29 mouse cellular contexts compared by ENCODE assay signal in genomic region chr6:136210442-136210841, GRCm38 (mm10). TPM values are rescaled to one million over a fixed set of nuclear protein-coding genes. Genes with fewer than 3 reads are reported as not detected.
DNase-seq lines count a peak whose midpoint lies in the region; ATAC-seq and TF ChIP-seq lines count a peak whose summit lies in the region.
"Had no signal": no experiment of that assay in that cellular context is flagged by ENCODE, and none has a peak within 500 bp of the region (broad histone marks: within the 10 kb centered on the region; RNA-seq: fewer than 3 reads in every experiment).

No protein-coding gene starts in this region.

- H3K79me2 ChIP-seq in liver, adult 2 months (ENCODE audit: control insufficient read depth, insufficient read depth, low read length): no peaks in the 10 kb centered on the region

- peak; percentile 1 for DNase-seq in forebrain, embryonic 14.5 days (ENCODE audit: low spot score)
- peak; percentile 21 for DNase-seq in liver, adult 2 months (ENCODE audit: extremely low read depth, low read depth, low spot score)
- DNase-seq in liver, postnatal 0 days: no peak
- DNase-seq: adrenal gland, adult 8-10 months; adrenal gland, postnatal 14 days; adrenal gland, postnatal 36 days; B cell, adult 2 months; cerebellum, adult 11 months; cerebellum, adult 18-20 months; cerebellum, adult 8-10 months; cerebellum, adult 9-11 months; cerebellum, postnatal 14 days; cerebellum, postnatal 36 days; embryo, embryonic 11 days had no signal

- H3K36me3 ChIP-seq in forebrain, embryonic 14.5 days (ENCODE audit: control insufficient read depth, insufficient read depth, low read length): no peaks in the 10 kb centered on the region
- H3K36me3 ChIP-seq in forebrain, embryonic 13.5 days (ENCODE audit: poor library complexity, severe bottlenecking): no peaks in the 10 kb centered on the region
- no peaks in the 10 kb centered on the region for H3K36me3 ChIP-seq in liver, adult 2 months (ENCODE audit: control insufficient read depth, insufficient read depth, low read length)
- H3K36me3 ChIP-seq in liver, postnatal 0 days (replicated peaks; ENCODE audit: insufficient read depth, low read length): no peaks in the 10 kb centered on the region
- no peaks in the 10 kb centered on the region for H3K36me3 ChIP-seq in neural tube, embryonic 14.5 days (ENCODE audit: control insufficient read depth, insufficient read depth, low read length)
- H3K36me3 ChIP-seq in neural tube, embryonic 15.5 days: no peaks in the 10 kb centered on the region
- H3K36me3 ChIP-seq: embryonic facial prominence, embryonic 13.5 days; embryonic facial prominence, embryonic 15.5 days; forebrain, embryonic 10.5 days; forebrain, embryonic 12.5 days; G1E had no signal

- H3K9me3 ChIP-seq in forebrain, embryonic 14.5 days (replicated peaks; ENCODE audit: control insufficient read depth, low read length): no peaks in the 10 kb centered on the region
- H3K9me3 ChIP-seq in forebrain, embryonic 13.5 days (replicated peaks): no peaks in the 10 kb centered on the region
- no peaks in the 10 kb centered on the region for H3K9me3 ChIP-seq in liver, postnatal 0 days (ENCODE audit: low read length)
- H3K9me3 ChIP-seq in neural tube, embryonic 14.5 days (ENCODE audit: control insufficient read depth, low read length): no peaks in the 10 kb centered on the region
- H3K9me3 ChIP-seq in neural tube, embryonic 15.5 days (replicated peaks): no peaks in the 10 kb centered on the region
- H3K9me3 ChIP-seq: embryonic facial prominence, embryonic 13.5 days; embryonic facial prominence, embryonic 15.5 days; forebrain, embryonic 10.5 days; forebrain, embryonic 12.5 days had no signal

- no peak overlapping the region for H3K9ac ChIP-seq in forebrain, embryonic 14.5 days (ENCODE audit: low read length)
- no peak overlapping the region for H3K9ac ChIP-seq in forebrain, embryonic 13.5 days
- H3K9ac ChIP-seq in liver, adult 2 months (ENCODE audit: low read depth, low read length): no peak overlapping the region
- H3K9ac ChIP-seq in liver, postnatal 0 days (replicated peaks): no peak overlapping the region
- no peak overlapping the region for H3K9ac ChIP-seq in neural tube, embryonic 14.5 days (replicated peaks; ENCODE audit: low read depth, low read length)
- H3K9ac ChIP-seq in neural tube, embryonic 15.5 days (replicated peaks): no peak overlapping the region
- H3K9ac ChIP-seq: embryonic facial prominence, embryonic 13.5 days; embryonic facial prominence, embryonic 15.5 days; forebrain, embryonic 12.5 days had no signal

- WGBS in forebrain, embryonic 14.5 days: 46% methylated on average over 3 of the region's 3 CpGs
- 58% methylated on average over 3 of the region's 3 CpGs for WGBS in forebrain, embryonic 13.5 days
- 85% methylated on average over 3 of the region's 3 CpGs for WGBS in liver, adult 2 months
- 69% methylated on average over 3 of the region's 3 CpGs for WGBS in liver, postnatal 0 days (ENCODE audit: insufficient replicate concordance)
- 38% methylated on average over 3 of the region's 3 CpGs for WGBS in neural tube, embryonic 14.5 days
- 36% methylated on average over 3 of the region's 3 CpGs for WGBS in neural tube, embryonic 15.5 days

- no peak overlapping the region for H3K4me2 ChIP-seq in forebrain, embryonic 14.5 days (ENCODE audit: low read length)
- H3K4me2 ChIP-seq in forebrain, embryonic 13.5 days: no peak overlapping the region
- H3K4me2 ChIP-seq in liver, postnatal 0 days (ENCODE audit: low read depth, low read length): no peak overlapping the region
- no peak overlapping the region for H3K4me2 ChIP-seq in neural tube, embryonic 14.5 days (ENCODE audit: low read depth, low read length)
- no peak overlapping the region for H3K4me2 ChIP-seq in neural tube, embryonic 15.5 days
- H3K4me2 ChIP-seq: embryonic facial prominence, embryonic 13.5 days; embryonic facial prominence, embryonic 15.5 days; forebrain, embryonic 12.5 days had no signal

- no peak for TF ChIP-seq CTCF in liver, adult 2 months (IDR thresholded peaks at IDR 0.05; ENCODE audit: low read depth, low read length)
- no peak for TF ChIP-seq CTCF in liver, postnatal 0 days (IDR thresholded peaks at IDR 0.05; ENCODE audit: low read depth)

- H3K27ac ChIP-seq in forebrain, embryonic 14.5 days (ENCODE audit: low read depth, low read length): no peak overlapping the region
- H3K27ac ChIP-seq in forebrain, embryonic 13.5 days: no peak overlapping the region
- 0 out of 2 replicates have a peak overlapping the region, but pooled peaks have one; percentile 29 for H3K27ac ChIP-seq in liver, adult 2 months (replicated peaks; ENCODE audit: insufficient read depth, low read depth, low read length)
- H3K27ac ChIP-seq in liver, postnatal 0 days (ENCODE audit: low read depth): no peak overlapping the region
- no peak overlapping the region for H3K27ac ChIP-seq in neural tube, embryonic 14.5 days (ENCODE audit: low read depth, low read length)
- no peak overlapping the region for H3K27ac ChIP-seq in neural tube, embryonic 15.5 days (replicated peaks)
- H3K27ac ChIP-seq: embryonic facial prominence, embryonic 13.5 days; embryonic facial prominence, embryonic 15.5 days; forebrain, embryonic 10.5 days; forebrain, embryonic 12.5 days had no signal

- TF ChIP-seq EP300 in liver, postnatal 0 days (IDR thresholded peaks at IDR 0.05; ENCODE audit: low read depth): no peak

- H3K4me1 ChIP-seq in forebrain, embryonic 14.5 days (ENCODE audit: control insufficient read depth, insufficient read depth, low read length): no peaks in the 10 kb centered on the region
- no peaks in the 10 kb centered on the region for H3K4me1 ChIP-seq in forebrain, embryonic 13.5 days
- H3K4me1 ChIP-seq in liver, adult 2 months (ENCODE audit: control insufficient read depth, insufficient read depth, low read length): no peaks in the 10 kb centered on the region
- no peaks in the 10 kb centered on the region for H3K4me1 ChIP-seq in liver, postnatal 0 days (ENCODE audit: insufficient read depth)
- no peaks in the 10 kb centered on the region for H3K4me1 ChIP-seq in neural tube, embryonic 14.5 days (ENCODE audit: control insufficient read depth, insufficient read depth, low read length)
- H3K4me1 ChIP-seq in neural tube, embryonic 15.5 days: no peaks in the 10 kb centered on the region
- H3K4me1 ChIP-seq: embryonic facial prominence, embryonic 13.5 days; embryonic facial prominence, embryonic 15.5 days; forebrain, embryonic 10.5 days; forebrain, embryonic 12.5 days had no signal

- no peaks in the 10 kb centered on the region for H3K27me3 ChIP-seq in forebrain, embryonic 14.5 days (replicated peaks; ENCODE audit: control insufficient read depth, insufficient read depth, low read length)
- no peaks in the 10 kb centered on the region for H3K27me3 ChIP-seq in forebrain, embryonic 13.5 days
- no peaks in the 10 kb centered on the region for H3K27me3 ChIP-seq in liver, adult 2 months (ENCODE audit: control insufficient read depth, insufficient read depth, low read length)
- no peaks in the 10 kb centered on the region for H3K27me3 ChIP-seq in liver, postnatal 0 days (ENCODE audit: insufficient read depth, low read length)
- no peaks in the 10 kb centered on the region for H3K27me3 ChIP-seq in neural tube, embryonic 14.5 days (ENCODE audit: control insufficient read depth, insufficient read depth, low read length)
- H3K27me3 ChIP-seq in neural tube, embryonic 15.5 days (replicated peaks): no peaks in the 10 kb centered on the region
- H3K27me3 ChIP-seq: CH12.LX; embryonic facial prominence, embryonic 13.5 days; embryonic facial prominence, embryonic 15.5 days; forebrain, embryonic 12.5 days; Patski had no signal

- TF ChIP-seq POLR2A in liver, adult 2 months (IDR thresholded peaks at IDR 0.05; ENCODE audit: extremely low read depth, insufficient read depth, low read length): no peak

- no peak for ATAC-seq in forebrain, embryonic 14.5 days
- ATAC-seq in forebrain, embryonic 13.5 days: no peak
- ATAC-seq in liver, postnatal 0 days: no peak
- ATAC-seq in neural tube, embryonic 14.5 days (ENCODE audit: low read depth): peak; percentile 54; the same call in 1 of the 2 replicates
- ATAC-seq in neural tube, embryonic 15.5 days (ENCODE audit: low FRiP score): no peak
- ATAC-seq: activated CD4-positive, CD25-positive, alpha-beta regulatory T cell, adult 4 months; CD4-positive, CD25-positive, alpha-beta regulatory T cell, adult 4 months; forebrain, embryonic 16.5 days; Patski had no signal

- H3K4me3 ChIP-seq in forebrain, embryonic 14.5 days (ENCODE audit: low read depth, low read length): no peak overlapping the region
- no peak overlapping the region for H3K4me3 ChIP-seq in forebrain, embryonic 13.5 days
- no peak overlapping the region for H3K4me3 ChIP-seq in liver, adult 2 months (ENCODE audit: insufficient read depth, low read depth, low read length)
- no peak overlapping the region for H3K4me3 ChIP-seq in liver, postnatal 0 days (ENCODE audit: low read depth, low read length)
- no peak overlapping the region for H3K4me3 ChIP-seq in neural tube, embryonic 14.5 days (ENCODE audit: low read depth, low read length)
- no peak overlapping the region for H3K4me3 ChIP-seq in neural tube, embryonic 15.5 days (replicated peaks)
- H3K4me3 ChIP-seq: embryonic facial prominence, embryonic 13.5 days; embryonic facial prominence, embryonic 15.5 days; erythroblast, embryonic 14.5 days; forebrain, embryonic 10.5 days; forebrain, embryonic 12.5 days had no signal

RNA-seq across cellular contexts. Expression of gene Grin2b, which starts 37.1 kb away (rescaled TPM):
- polyA plus RNA-seq in forebrain, embryonic 14.5 days (2014; fragmentation: Nextera tagmentation; extraction: Ambion mirVana): 22.3 and 46.3 TPM in 2 replicates
- polyA plus RNA-seq in forebrain, embryonic 13.5 days (2015; fragmentation: Nextera tagmentation; extraction: Ambion mirVana): 34.9 and 44.5 TPM in 2 replicates
- 0.09 and 0.13 TPM in 2 replicates for total RNA-seq in liver, adult 2 months (2014; rRNA removed)
- under 0.01 and 0.01 TPM in 2 replicates for polyA plus RNA-seq in liver, adult 2 months (2012; rRNA removed)
- polyA plus RNA-seq in liver, postnatal 0 days (2015; fragmentation: Nextera tagmentation; extraction: Ambion mirVana): 0.45 and 0.46 TPM in 2 replicates
- polyA plus RNA-seq in neural tube, embryonic 14.5 days (2014; fragmentation: Nextera tagmentation; extraction: Ambion mirVana): 58.1 and 87.8 TPM in 2 replicates
- 63.0 and 82.8 TPM in 2 replicates for polyA plus RNA-seq in neural tube, embryonic 15.5 days (2015; fragmentation: Nextera tagmentation; extraction: Ambion mirVana)
- total RNA-seq: CH12.LX; common myeloid progenitor, adult 5-6 weeks had no signal
- polyA plus RNA-seq: CD4-positive, CD25-positive, alpha-beta regulatory T cell, adult 4 months; erythroblast, embryonic 14.5 days; G1E; Patski had no signal

Comparison
In these comparisons a context has a peak if more than half of its experiments do, and no peak if none do; other contexts are left out.
1. RNA of gene Grin2b, which starts 37.1 kb away (polyA plus RNA-seq): 58.1 to 87.8 TPM in neural tube, embryonic 14.5 days, 63.0 to 82.8 TPM in neural tube, embryonic 15.5 days, 34.9 to 44.5 TPM in forebrain, embryonic 13.5 days and 22.3 to 46.3 TPM in forebrain, embryonic 14.5 days; 0.45 to 0.46 TPM in liver, postnatal 0 days and under 0.01 to 0.01 TPM in liver, adult 2 months; every median in the first group is over 10 times any median in the second.